Mouse (Mus musculus): ENCODE data around the gene Arfgef2.

- TF ChIP-seq CTCF (conservative IDR thresholded peaks at IDR 0.05; ENCODE audit: low read length) (no peak), NANOG (IDR thresholded peaks at IDR 0.05; ENCODE audit: borderline replicate concordance, low read length) (no peak), POU5F1 (IDR thresholded peaks at IDR 0.05; ENCODE audit: borderline replicate concordance, low read length) (no peak)
These were observed 30.0 kb upstream of the Arfgef2 start for GRCm38 (mm10) chr2:166775357-166775893.

Data from E14TG2a.4 (cell line).